Mouse (Mus musculus) small intestine, adult 2 months (tissue): ENCODE measurements around the gene Hpse2.

Source experiments
- CTCF ChIP-seq: fragments of 200-500 bp; IDR thresholded peaks from 2 replicates; pipeline ENCODE4 v1.5.1; 2012; ENCODE audit warnings: low read depth, mild to moderate bottlenecking, control low read depth, inconsistent platforms, low read length, moderate library complexity, mixed read lengths; ENCODE audit not compliant: insufficient replicate concordance, insufficient read length; ENCODE audit errors: extremely low read depth
- POLR2A ChIP-seq: fragments of 200-500 bp; IDR thresholded peaks from 2 replicates; pipeline ENCODE4 v1.6.1; 2012; ENCODE audit warnings: low read depth, mild to moderate bottlenecking, control low read depth, inconsistent platforms, low read length, moderate library complexity

- no peak for TF ChIP-seq CTCF
- no peak for TF ChIP-seq POLR2A
These were observed 351.8 kb downstream of the Hpse2 start for GRCm38 (mm10) chr19:43036381-43036780.
